In genomic region chr16:11060645-11061044, GRCm38 (mm10) we compare ENCODE assay signal across 9 mouse cellular contexts. TPM values are rescaled to one million over a fixed set of nuclear protein-coding genes. Genes with fewer than 3 reads are reported as not detected.
DNase-seq lines count a peak whose midpoint lies in the region; ATAC-seq and TF ChIP-seq lines count a peak whose summit lies in the region.
"Had no signal": no experiment of that assay in that cellular context is flagged by ENCODE, and none has a peak within 500 bp of the region (broad histone marks: within the 10 kb centered on the region; RNA-seq: fewer than 3 reads in every experiment).

Gene Snn, plus strand, starts transcription at chr16:11060945.

- H3K36me3 ChIP-seq in kidney, embryonic 16.5 days (ENCODE audit: insufficient read depth, low read length), result no peaks in the 10 kb centered on the region
- no peaks in the 10 kb centered on the region for H3K36me3 ChIP-seq in heart, postnatal 0 days (replicated peaks; ENCODE audit: control insufficient read depth, insufficient read depth, low read length)
- H3K36me3 ChIP-seq in limb, embryonic 12.5 days, result no peaks in the 10 kb centered on the region
- H3K36me3 ChIP-seq in liver, embryonic 12.5 days, result no peaks in the 10 kb centered on the region
- H3K36me3 ChIP-seq: liver, embryonic 15.5 days had no signal

- no peak for ATAC-seq in kidney, embryonic 16.5 days (ENCODE audit: low FRiP score, low TSS enrichment)
- ATAC-seq in heart, postnatal 0 days (ENCODE audit: insufficient read depth, low read depth), result no peak
- no peak for ATAC-seq in limb, embryonic 12.5 days (ENCODE audit: insufficient number of reproducible peaks, insufficient read depth, low FRiP score, low TSS enrichment, low read depth)
- ATAC-seq in activated CD4-positive, CD25-positive, alpha-beta regulatory T cell, adult 4 months, result no peak
- ATAC-seq in liver, embryonic 12.5 days, result no peak

- H3K9ac ChIP-seq in kidney, embryonic 16.5 days (replicated peaks; ENCODE audit: low read length), result no peak within 1 kb of the TSS
- no peak within 1 kb of the TSS for H3K9ac ChIP-seq in heart, postnatal 0 days (replicated peaks; ENCODE audit: low read depth, low read length)
- H3K9ac ChIP-seq in limb, embryonic 12.5 days (replicated peaks), result no peak within 1 kb of the TSS
- H3K9ac ChIP-seq in liver, embryonic 12.5 days, result no peak within 1 kb of the TSS
- H3K9ac ChIP-seq: liver, embryonic 15.5 days had no signal

- H3K4me3 ChIP-seq in kidney, embryonic 16.5 days (ENCODE audit: low read length), result no peak within 1 kb of the TSS
- H3K4me3 ChIP-seq in cortical plate, adult 2 months (ENCODE audit: insufficient read depth, low read length), result no peak within 1 kb of the TSS
- no peak within 1 kb of the TSS for H3K4me3 ChIP-seq in heart, postnatal 0 days (ENCODE audit: low read depth, low read length)
- no peak within 1 kb of the TSS for H3K4me3 ChIP-seq in limb, embryonic 12.5 days (replicated peaks)
- no peak within 1 kb of the TSS for H3K4me3 ChIP-seq in liver, embryonic 12.5 days
- H3K4me3 ChIP-seq: liver, embryonic 15.5 days had no signal

- peaks cover 26% of the 10 kb centered on the region for H3K4me1 ChIP-seq in kidney, embryonic 16.5 days (ENCODE audit: insufficient read depth, low read length)
- H3K4me1 ChIP-seq in cortical plate, adult 2 months (ENCODE audit: control insufficient read depth, insufficient read depth, low read length), result peaks cover 1% of the 10 kb centered on the region; the same call in 1 of the 2 replicates
- H3K4me1 ChIP-seq in heart, postnatal 0 days (ENCODE audit: control insufficient read depth, insufficient read depth), result peaks cover 17% of the 10 kb centered on the region; the same call in 1 of the 2 replicates
- peaks cover 23% of the 10 kb centered on the region for H3K4me1 ChIP-seq in limb, embryonic 12.5 days (replicated peaks)
- H3K4me1 ChIP-seq in liver, embryonic 12.5 days, result peaks cover 10% of the 10 kb centered on the region

- no peak for TF ChIP-seq EP300 in heart, postnatal 0 days (IDR thresholded peaks at IDR 0.05; ENCODE audit: low read depth)

- no peak within 1 kb of the TSS for H3K27ac ChIP-seq in kidney, embryonic 16.5 days (ENCODE audit: low read length)
- H3K27ac ChIP-seq in cortical plate, adult 2 months (ENCODE audit: insufficient read depth, low read length), result no peak within 1 kb of the TSS
- H3K27ac ChIP-seq in heart, postnatal 0 days (ENCODE audit: low read depth), result no peak within 1 kb of the TSS
- no peak within 1 kb of the TSS for H3K27ac ChIP-seq in limb, embryonic 12.5 days
- H3K27ac ChIP-seq in liver, embryonic 12.5 days, result no peak within 1 kb of the TSS
- H3K27ac ChIP-seq: liver, embryonic 15.5 days had no signal

- no peak for DNase-seq in kidney, adult 8-10 months
- DNase-seq in heart, postnatal 0 days (ENCODE audit: low spot score), result peak; percentile 2
- DNase-seq in Muller cell, postnatal 12 days (ENCODE audit: inconsistent ontology term), result no peak

- H3K9me3 ChIP-seq in kidney, embryonic 16.5 days (ENCODE audit: low read length), result no peaks in the 10 kb centered on the region
- H3K9me3 ChIP-seq in heart, postnatal 0 days (replicated peaks; ENCODE audit: control insufficient read depth, low read length), result no peaks in the 10 kb centered on the region
- no peaks in the 10 kb centered on the region for H3K9me3 ChIP-seq in limb, embryonic 12.5 days
- H3K9me3 ChIP-seq in liver, embryonic 12.5 days (replicated peaks), result no peaks in the 10 kb centered on the region
- H3K9me3 ChIP-seq: liver, embryonic 15.5 days had no signal

- no peak within 1 kb of the TSS for H3K4me2 ChIP-seq in kidney, embryonic 16.5 days (replicated peaks; ENCODE audit: low read depth, low read length)
- H3K4me2 ChIP-seq in heart, postnatal 0 days (ENCODE audit: low read depth, low read length), result no peak within 1 kb of the TSS
- H3K4me2 ChIP-seq in limb, embryonic 12.5 days, result no peak within 1 kb of the TSS
- H3K4me2 ChIP-seq in liver, embryonic 12.5 days, result no peak within 1 kb of the TSS
- H3K4me2 ChIP-seq: liver, embryonic 15.5 days had no signal

- TF ChIP-seq POLR2A in cortical plate, adult 2 months (IDR thresholded peaks at IDR 0.05; ENCODE audit: extremely low read depth, insufficient read depth, low read length), result no peak

- WGBS in kidney, embryonic 16.5 days, result 84% methylated on average over 4 of the region's 4 CpGs
- WGBS in heart, postnatal 0 days, result 84% methylated on average over 4 of the region's 4 CpGs
- 78% methylated on average over 4 of the region's 4 CpGs for WGBS in limb, embryonic 12.5 days
- WGBS in liver, embryonic 12.5 days (ENCODE audit: insufficient replicate concordance), result 63% methylated on average over 4 of the region's 4 CpGs

- H3K27me3 ChIP-seq in kidney, embryonic 16.5 days (ENCODE audit: insufficient read depth, low read length), result no peaks in the 10 kb centered on the region
- no peaks in the 10 kb centered on the region for H3K27me3 ChIP-seq in heart, postnatal 0 days (ENCODE audit: control insufficient read depth, insufficient read depth, low read length)
- no peaks in the 10 kb centered on the region for H3K27me3 ChIP-seq in limb, embryonic 12.5 days
- peaks cover 14% of the 10 kb centered on the region for H3K27me3 ChIP-seq in liver, embryonic 12.5 days (replicated peaks)

- TF ChIP-seq CTCF in cortical plate, adult 2 months (IDR thresholded peaks at IDR 0.05; ENCODE audit: extremely low read depth, insufficient read depth, low read length), result no peak
- no peak for TF ChIP-seq CTCF in heart, postnatal 0 days (IDR thresholded peaks at IDR 0.05; ENCODE audit: low read depth)

RNA-seq across cellular contexts. Expression of gene Snn, which starts in this region (rescaled TPM):
- 40.6 and 42.1 TPM in 2 replicates for polyA plus RNA-seq in kidney, embryonic 16.5 days (2015; fragmentation: Nextera tagmentation; extraction: Ambion mirVana)
- 174 and 183 TPM in 2 replicates for polyA plus RNA-seq in cortical plate, adult 2 months (2012; rRNA removed)
- total RNA-seq in heart, postnatal 0 days (2014; rRNA removed; ENCODE audit: low replicate concordance), result 78.3 and 91.9 TPM in 2 replicates
- polyA plus RNA-seq in heart, postnatal 0 days (2015; fragmentation: Nextera tagmentation; extraction: Ambion mirVana), result 32.0 and 36.6 TPM in 2 replicates
- polyA plus RNA-seq in limb, embryonic 12.5 days (2016; fragmentation: Nextera tagmentation; extraction: Ambion mirVana), result 40.3 and 46.6 TPM in 2 replicates
- polyA plus RNA-seq in activated CD4-positive, CD25-positive, alpha-beta regulatory T cell, adult 4 months (2017; shearing (Covaris generic)), result 1 to 10 TPM in 1 of 2 experiments, under 1 TPM in 1; 0.53 to 1.2 TPM
- 4.9 and 6.0 TPM in 2 replicates for polyA plus RNA-seq in liver, embryonic 12.5 days (2016; fragmentation: Nextera tagmentation; extraction: Ambion mirVana)
